Mouse (Mus musculus): ENCODE results near the gene Ndufa3. TPM values are rescaled to one million over a fixed set of nuclear protein-coding genes. Genes with fewer than 3 reads are reported as not detected.
"Not testable (repeated sequence)": the region's sequence is repeated elsewhere in the genome, so short reads cannot be mapped to it uniquely, and the experiment has no call there.

Gene Ndufa3
- polyA plus RNA-seq (2015; fragmentation: Nextera tagmentation; extraction: Ambion mirVana), result 224 and 292 TPM in 2 replicates

DNA sequence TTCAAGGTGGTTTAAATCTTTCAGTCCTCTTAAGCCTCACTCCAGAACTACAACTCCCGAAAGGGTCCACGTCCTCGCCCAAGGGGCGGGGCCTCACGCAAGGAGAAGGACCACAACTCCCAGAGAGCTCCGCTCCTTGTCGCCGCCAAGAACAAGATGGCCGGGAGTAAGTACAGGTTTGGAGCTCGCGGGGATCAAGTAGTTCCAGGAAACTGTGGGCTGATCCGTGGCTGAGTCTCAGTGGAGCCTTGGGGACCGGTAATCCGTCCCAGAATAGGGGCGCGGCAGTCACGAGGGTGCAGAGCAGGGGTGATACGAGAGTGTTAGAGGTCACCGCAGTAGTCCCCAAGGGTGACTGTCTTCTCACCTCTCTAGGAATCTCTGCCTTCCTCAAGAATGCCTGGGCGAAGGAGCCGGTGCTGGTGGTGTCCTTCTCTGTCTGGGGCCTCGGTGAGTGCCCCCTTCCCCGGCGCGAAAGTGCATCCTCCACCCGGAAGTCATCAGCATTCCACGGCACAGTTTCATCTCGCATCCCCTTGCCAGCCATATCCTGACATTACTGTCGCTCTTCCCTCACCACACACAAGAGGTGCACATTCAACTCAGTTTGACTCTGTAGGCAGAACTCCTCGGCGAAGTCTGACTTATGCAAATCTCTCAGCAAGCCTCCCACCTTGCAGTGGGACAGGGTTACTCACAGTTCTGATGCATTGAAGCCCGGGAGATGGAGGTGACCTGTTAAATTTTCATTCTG, at the start of gene Ndufa3:
Ndufa3 (plus strand) TSS at position 132 of the 754 bp plus-strand sequence.
- peak; percentile 82 for DNase-seq
- Histone ChIP-seq H3K27ac (peak within 1 kb of the TSS; percentile 73), H3K36me3 (peaks cover 37% of the 10 kb centered on the region), H3K4me2 (peak within 1 kb of the TSS; percentile 85), H3K4me3 (replicated peaks) (peak within 1 kb of the TSS; percentile 71), H3K9me3 (replicated peaks) (no peaks in the 10 kb centered on the region), H3K4me1 (replicated peaks) (peaks cover 29% of the 10 kb centered on the region), H3K9ac (peak within 1 kb of the TSS; percentile 79), H3K27me3 (no peaks in the 10 kb centered on the region)
- peak; percentile 95 for ATAC-seq (ENCODE audit: low read depth)
- under 1% methylated on average over 32 of the region's 32 CpGs for WGBS (ENCODE audit: insufficient replicate concordance)

DNA sequence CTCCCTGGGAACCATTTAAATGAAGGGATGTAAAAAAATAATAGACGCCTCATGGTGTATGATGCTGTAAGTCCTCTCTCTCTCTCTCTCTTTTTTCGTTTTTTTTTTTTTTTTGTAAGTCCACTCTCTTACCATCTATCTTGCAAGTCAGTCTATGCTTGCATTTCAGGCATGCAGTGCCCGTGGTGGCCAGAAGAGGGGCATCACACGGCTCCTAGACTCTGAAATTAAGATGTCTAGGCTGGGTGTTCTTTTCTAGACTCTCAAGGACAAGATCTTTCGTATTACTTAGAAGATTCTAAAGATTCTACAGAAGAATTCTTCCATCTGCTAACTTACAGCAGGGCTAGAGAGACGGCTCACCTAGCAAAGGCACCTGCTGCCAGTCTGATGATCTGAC, 47.4 kb upstream of the Ndufa3 start:
- H3K27ac ChIP-seq, result no peak overlapping the region
- no peak overlapping the region for H3K4me3 ChIP-seq (replicated peaks)
- H3K4me2 ChIP-seq, result no peak overlapping the region
- H3K4me1 ChIP-seq (replicated peaks), result no peaks in the 10 kb centered on the region
- 50% methylated on average over 6 of the region's 6 CpGs for WGBS (ENCODE audit: insufficient replicate concordance)
- H3K9me3 ChIP-seq (replicated peaks), result no peaks in the 10 kb centered on the region
- H3K27me3 ChIP-seq, result no peaks in the 10 kb centered on the region
- no peak for ATAC-seq (ENCODE audit: low read depth)
- no peak for DNase-seq
- H3K9ac ChIP-seq, result no peak overlapping the region
- no peaks in the 10 kb centered on the region for H3K36me3 ChIP-seq

DNA sequence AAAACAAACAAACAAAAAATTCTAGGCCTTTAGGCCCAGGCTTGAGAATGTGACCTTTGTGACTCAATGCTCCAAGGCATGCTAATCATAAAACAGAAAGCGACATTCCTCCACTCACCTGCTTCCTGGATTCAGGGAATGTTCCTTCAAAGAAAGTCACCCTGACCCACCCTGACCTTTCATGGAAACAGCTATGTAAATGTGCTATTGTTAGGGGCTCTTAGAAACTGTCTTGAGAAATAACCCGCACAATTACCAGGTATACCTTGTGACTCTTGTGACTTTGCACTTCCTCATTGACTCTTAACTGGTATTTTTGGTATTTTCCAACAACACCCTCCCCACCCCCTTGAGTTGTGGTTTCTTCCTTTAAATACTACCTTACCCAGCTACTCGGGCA, 46.6 kb upstream of the Ndufa3 start:
- not testable (repeated sequence) for H3K4me1 ChIP-seq (replicated peaks); H3K9ac ChIP-seq; H3K9me3 ChIP-seq (replicated peaks); H3K36me3 ChIP-seq; H3K4me2 ChIP-seq; H3K27me3 ChIP-seq; H3K27ac ChIP-seq; ATAC-seq (ENCODE audit: low read depth); DNase-seq; H3K4me3 ChIP-seq (replicated peaks)
- WGBS (ENCODE audit: insufficient replicate concordance), result 71% methylated on average over 3 of the region's 3 CpGs

DNA sequence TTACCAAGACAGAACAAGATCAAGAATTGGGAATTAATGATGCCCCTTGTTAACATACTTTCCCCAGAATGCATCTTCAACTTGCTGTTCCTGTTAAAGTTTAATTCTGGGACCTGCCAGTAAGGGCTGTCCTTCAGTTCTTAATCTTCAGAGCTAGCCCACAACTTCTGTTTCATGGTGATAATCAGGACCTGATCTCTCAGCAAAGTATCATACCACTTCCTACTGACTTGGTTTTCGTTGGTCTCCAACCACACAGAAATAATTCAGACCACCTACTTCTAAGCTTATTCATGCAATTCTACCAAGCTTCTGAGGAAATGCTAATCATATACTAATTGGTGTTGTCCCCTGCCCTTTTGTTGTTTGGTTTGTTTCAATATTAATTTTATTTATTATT, 45.3 kb upstream of the Ndufa3 start:
- Histone ChIP-seq H3K27me3 (no peaks in the 10 kb centered on the region), H3K4me1 (replicated peaks) (no peaks in the 10 kb centered on the region), H3K4me3 (replicated peaks) (no peak overlapping the region), H3K27ac (no peak overlapping the region), H3K9me3 (replicated peaks) (no peaks in the 10 kb centered on the region), H3K4me2 (no peak overlapping the region), H3K36me3 (no peaks in the 10 kb centered on the region), H3K9ac (no peak overlapping the region)
- 17% methylated on average over 1 of the region's 1 CpGs for WGBS (ENCODE audit: insufficient replicate concordance)
- no peak for ATAC-seq (ENCODE audit: low read depth)
- no peak for DNase-seq

DNA sequence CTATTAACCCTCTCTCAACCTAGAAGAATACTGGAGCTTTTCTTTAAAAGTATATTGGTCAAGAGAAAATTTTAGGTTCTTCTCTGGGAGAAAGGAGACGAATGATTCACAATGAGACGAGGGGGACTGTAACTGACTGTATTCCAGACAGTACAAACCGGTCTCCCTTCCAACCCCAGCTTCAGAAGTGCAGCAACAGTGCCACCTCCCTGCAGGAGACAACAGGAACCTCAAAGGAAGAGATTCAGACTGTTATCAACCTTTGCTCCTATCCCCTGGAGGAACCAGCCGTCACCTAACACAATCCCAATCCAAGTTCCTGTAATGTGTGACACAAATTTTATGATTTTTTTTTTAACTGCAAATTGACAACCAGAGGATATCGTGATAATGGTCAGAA, 43.0 kb upstream of the Ndufa3 start:
- Histone ChIP-seq H3K9ac (no peak overlapping the region), H3K9me3 (replicated peaks) (no peaks in the 10 kb centered on the region), H3K4me3 (replicated peaks) (no peak overlapping the region), H3K27me3 (no peaks in the 10 kb centered on the region), H3K4me2 (no peak overlapping the region), H3K27ac (no peak overlapping the region), H3K4me1 (replicated peaks) (no peaks in the 10 kb centered on the region), H3K36me3 (no peaks in the 10 kb centered on the region)
- WGBS (ENCODE audit: insufficient replicate concordance), result 29% methylated on average over 5 of the region's 5 CpGs
- DNase-seq (no peak), ATAC-seq (ENCODE audit: low read depth) (no peak)

DNA sequence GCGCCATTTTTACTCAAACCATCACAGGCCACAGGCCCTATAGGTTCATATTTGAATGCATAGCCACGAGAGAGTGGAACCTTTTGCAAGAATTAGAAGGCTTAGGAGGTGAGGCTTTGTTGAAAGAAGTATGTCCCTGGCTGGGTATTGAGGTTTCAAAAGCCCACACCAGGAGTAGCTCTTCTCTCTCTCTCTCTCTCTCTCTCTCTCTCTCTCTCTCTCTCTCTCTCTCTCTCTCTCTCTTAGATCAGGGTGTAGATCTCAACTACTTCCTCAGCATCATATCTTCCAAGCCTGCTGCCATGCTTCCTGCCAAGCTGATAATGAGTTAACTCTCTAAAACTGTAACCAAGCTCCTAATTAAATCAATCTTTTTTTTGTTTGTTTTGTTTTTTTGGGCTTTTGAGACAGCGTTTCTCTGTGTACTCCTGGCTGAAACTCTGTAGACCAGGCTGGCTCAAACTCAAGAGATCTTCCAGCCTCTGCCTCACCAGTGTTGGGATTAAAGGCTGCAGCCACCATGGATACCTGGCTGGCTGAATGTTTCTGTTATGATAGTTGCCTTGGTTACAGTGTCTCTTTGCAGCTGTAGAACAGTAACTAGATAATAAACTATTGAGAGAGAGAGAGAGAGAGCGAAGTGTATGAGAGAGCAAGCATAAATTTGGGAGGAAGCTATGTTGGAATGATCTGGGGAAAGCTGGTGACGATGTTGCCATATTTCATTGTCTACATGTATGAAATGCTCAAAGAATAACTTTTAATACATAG, 40.6 kb upstream of the Ndufa3 start:
- no peaks in the 10 kb centered on the region for H3K9me3 ChIP-seq (replicated peaks)
- ATAC-seq (ENCODE audit: low read depth) (no peak), DNase-seq (no peak)
- H3K9ac ChIP-seq, result no peak overlapping the region
- H3K4me3 ChIP-seq (replicated peaks), result no peak overlapping the region
- WGBS (ENCODE audit: insufficient replicate concordance), result 49% methylated on average over 5 of the region's 5 CpGs
- H3K4me2 ChIP-seq, result no peak overlapping the region
- H3K36me3 ChIP-seq, result no peaks in the 10 kb centered on the region
- no peaks in the 10 kb centered on the region for H3K27me3 ChIP-seq
- no peaks in the 10 kb centered on the region for H3K4me1 ChIP-seq (replicated peaks)
- no peak overlapping the region for H3K27ac ChIP-seq

DNA sequence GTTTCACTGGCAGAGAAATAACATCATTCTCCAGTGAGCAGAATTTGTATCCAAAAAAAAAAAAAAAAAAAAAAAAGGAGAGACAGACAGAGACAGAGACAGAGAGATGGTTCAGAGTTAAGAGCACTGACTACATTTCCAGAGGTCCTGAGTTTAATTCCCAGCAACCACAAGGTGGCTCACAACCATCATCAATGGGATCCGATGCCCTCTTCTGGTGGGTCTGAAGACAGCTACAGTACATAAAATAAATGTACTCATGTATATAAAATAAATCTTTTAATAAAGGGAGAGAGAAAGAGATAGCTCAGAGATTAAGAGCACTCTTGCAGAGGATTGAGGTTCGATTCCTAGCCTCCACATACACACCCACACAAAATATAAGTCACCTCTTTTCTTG, 39.0 kb upstream of the Ndufa3 start:
- Histone ChIP-seq H3K4me3 (replicated peaks) (no peak overlapping the region), H3K4me2 (no peak overlapping the region), H3K9ac (no peak overlapping the region), H3K4me1 (replicated peaks) (no peaks in the 10 kb centered on the region), H3K27ac (no peak overlapping the region), H3K36me3 (no peaks in the 10 kb centered on the region), H3K27me3 (no peaks in the 10 kb centered on the region), H3K9me3 (replicated peaks) (no peaks in the 10 kb centered on the region)
- ATAC-seq (ENCODE audit: low read depth), result no peak
- WGBS (ENCODE audit: insufficient replicate concordance), result 64% methylated on average over 2 of the region's 2 CpGs
- no peak for DNase-seq

DNA sequence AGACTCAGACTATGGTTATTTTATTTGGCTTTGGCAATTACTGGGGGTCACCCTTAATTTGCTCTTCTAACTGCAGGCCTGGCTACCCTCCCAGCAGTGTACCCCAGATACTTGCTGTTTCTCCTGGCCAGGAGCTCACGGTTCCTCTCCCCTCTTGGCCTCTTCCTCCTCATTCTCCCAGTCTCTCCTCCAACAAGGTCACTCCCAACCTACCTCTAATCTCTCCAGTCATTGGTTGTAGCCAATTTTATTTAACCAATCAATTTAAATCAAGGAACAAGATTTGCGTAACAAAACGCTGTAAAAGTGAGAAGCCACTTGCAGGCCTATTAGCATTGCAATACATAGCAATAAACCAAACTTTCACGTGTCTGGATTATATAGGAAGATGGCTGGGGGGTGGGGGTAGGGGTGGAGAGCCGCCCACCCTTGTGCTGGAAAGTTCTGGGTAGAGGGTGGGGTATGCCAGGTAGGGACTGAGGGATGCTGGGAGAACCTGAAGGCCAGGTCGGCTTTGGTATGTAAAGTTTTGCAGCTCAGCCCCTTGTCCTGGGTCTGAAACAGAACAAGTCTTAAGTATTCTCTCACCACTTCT, 38.1 kb upstream of the Ndufa3 start:
- H3K36me3 ChIP-seq, result no peaks in the 10 kb centered on the region
- no peak overlapping the region for H3K27ac ChIP-seq
- H3K9me3 ChIP-seq (replicated peaks), result no peaks in the 10 kb centered on the region
- ATAC-seq (ENCODE audit: low read depth) (no peak), DNase-seq (no peak)
- 53% methylated on average over 6 of the region's 6 CpGs for WGBS (ENCODE audit: insufficient replicate concordance)
- H3K4me2 ChIP-seq, result no peak overlapping the region
- no peak overlapping the region for H3K4me3 ChIP-seq (replicated peaks)
- no peaks in the 10 kb centered on the region for H3K4me1 ChIP-seq (replicated peaks)
- H3K27me3 ChIP-seq, result no peaks in the 10 kb centered on the region
- no peak overlapping the region for H3K9ac ChIP-seq

DNA sequence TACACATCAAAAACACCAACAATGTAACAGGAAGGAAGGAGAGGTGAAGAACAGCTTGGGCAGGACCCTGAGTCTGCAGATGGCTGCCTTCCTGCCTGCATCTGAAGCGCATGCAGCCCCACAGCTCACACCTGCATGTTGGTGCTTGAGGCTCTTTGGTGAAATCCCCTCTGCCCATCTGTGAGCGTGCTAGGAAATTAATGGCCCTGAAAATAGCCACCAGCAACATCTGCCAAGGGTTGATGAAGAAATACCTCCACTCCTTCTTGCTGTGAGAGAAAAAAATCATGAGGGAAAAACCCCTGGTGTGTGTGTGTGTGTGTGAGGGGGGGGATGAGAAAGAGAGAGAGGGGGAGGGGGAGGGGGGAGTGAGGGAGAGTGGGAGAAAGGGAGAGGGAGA, 37.1 kb upstream of the Ndufa3 start:
- DNase-seq (no peak), ATAC-seq (ENCODE audit: low read depth) (no peak)
- Histone ChIP-seq H3K9ac (no peak overlapping the region), H3K27ac (no peak overlapping the region), H3K4me3 (replicated peaks) (no peak overlapping the region), H3K9me3 (replicated peaks) (no peaks in the 10 kb centered on the region), H3K4me1 (replicated peaks) (no peaks in the 10 kb centered on the region), H3K27me3 (no peaks in the 10 kb centered on the region), H3K4me2 (no peak overlapping the region), H3K36me3 (no peaks in the 10 kb centered on the region)
- WGBS (ENCODE audit: insufficient replicate concordance), result 43% methylated on average over 2 of the region's 2 CpGs

DNA sequence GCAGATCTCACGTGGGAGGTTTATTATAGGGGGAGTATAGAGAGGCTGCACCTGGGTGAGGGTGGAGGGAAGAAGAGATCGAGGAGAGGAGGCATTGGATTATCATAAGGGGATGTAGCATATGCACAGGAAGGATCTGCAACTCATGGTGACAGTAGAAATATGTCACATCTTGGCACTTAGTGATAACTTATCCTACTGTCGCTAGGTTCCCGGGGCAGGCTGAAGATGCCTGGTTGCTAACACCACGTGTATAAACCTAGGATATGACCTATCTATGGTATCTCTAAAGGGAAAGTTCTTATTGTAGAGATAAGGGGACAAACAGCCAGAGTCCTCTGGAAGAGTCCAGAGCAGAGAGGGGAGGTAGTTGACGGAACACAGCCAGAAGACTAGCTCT, 31.4 kb upstream of the Ndufa3 start:
- Histone ChIP-seq H3K9ac (no peak overlapping the region), H3K36me3 (no peaks in the 10 kb centered on the region), H3K4me2 (no peak overlapping the region), H3K4me1 (replicated peaks) (no peaks in the 10 kb centered on the region), H3K27me3 (no peaks in the 10 kb centered on the region), H3K4me3 (replicated peaks) (no peak overlapping the region), H3K27ac (no peak overlapping the region), H3K9me3 (replicated peaks) (no peaks in the 10 kb centered on the region)
- WGBS (ENCODE audit: insufficient replicate concordance), result 7% methylated on average over 6 of the region's 6 CpGs
- ATAC-seq (ENCODE audit: low read depth) (no peak), DNase-seq (no peak)

DNA sequence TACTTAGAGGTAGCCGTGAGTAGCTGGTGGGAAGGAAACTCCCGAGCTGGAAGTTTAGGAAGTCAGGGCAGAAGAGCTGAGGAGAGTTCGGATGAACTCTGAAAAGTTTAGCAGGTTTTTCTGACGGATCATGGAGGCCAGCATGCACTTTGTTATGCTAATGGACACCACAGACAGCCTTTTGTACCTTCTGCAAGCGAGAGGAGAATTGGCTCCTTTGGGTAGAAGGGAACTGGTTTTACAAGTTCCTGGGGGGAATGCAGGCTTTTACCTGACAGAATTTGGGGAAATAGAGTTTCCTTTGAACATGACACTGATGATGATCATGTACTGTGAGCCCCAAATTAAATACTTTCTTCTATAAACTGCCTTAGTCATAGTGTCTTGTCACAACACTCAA, 30.9 kb upstream of the Ndufa3 start:
- WGBS (ENCODE audit: insufficient replicate concordance), result 9% methylated on average over 5 of the region's 5 CpGs

More for the DNA sequence above, 30.9 kb upstream of the Ndufa3 start:
- no peak overlapping the region for H3K27ac ChIP-seq
- no peak overlapping the region for H3K4me3 ChIP-seq (replicated peaks)
- ATAC-seq (ENCODE audit: low read depth) (no peak), DNase-seq (no peak)
- no peaks in the 10 kb centered on the region for H3K27me3 ChIP-seq
- no peaks in the 10 kb centered on the region for H3K36me3 ChIP-seq
- no peak overlapping the region for H3K4me2 ChIP-seq
- no peak overlapping the region for H3K9ac ChIP-seq
- no peaks in the 10 kb centered on the region for H3K9me3 ChIP-seq (replicated peaks)
- no peaks in the 10 kb centered on the region for H3K4me1 ChIP-seq (replicated peaks)
